Mouse (Mus musculus): Measurements from ENCODE around the gene Pcolce2. TPM values are rescaled to one million over a fixed set of nuclear protein-coding genes. Genes with fewer than 3 reads are reported as not detected.
"Not testable (repeated sequence)": the region's sequence is repeated elsewhere in the genome, so short reads cannot be mapped to it uniquely, and the experiment has no call there.

The Pcolce2 gene
- polyA plus RNA-seq, 1 experiment = 0.38 TPM

DNA sequence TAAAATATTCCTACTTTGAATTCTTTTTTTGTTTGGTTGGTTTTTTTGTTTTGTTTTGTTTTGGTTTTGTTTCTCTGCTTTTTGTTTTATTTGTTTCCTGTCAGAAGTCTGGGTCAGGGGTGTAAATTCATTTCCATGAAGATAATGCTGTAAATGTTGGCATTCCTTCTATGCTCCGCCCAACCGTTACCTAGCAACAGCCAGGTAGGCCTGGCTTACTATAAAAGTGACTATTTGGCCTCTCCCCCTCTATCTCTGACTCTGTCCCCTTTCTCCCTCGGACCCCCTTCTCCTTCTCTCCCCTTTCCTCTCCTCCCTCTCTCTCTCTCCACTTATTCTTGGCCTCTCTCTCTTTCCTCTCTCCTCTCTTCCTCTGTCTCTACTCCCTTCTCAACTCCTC is 21.4 kb upstream of the Pcolce2 start:
- H3K27ac ChIP-seq (ENCODE audit: control insufficient read depth, insufficient read depth, low read length) = no peak overlapping the region
- H3K4me3 ChIP-seq (ENCODE audit: control insufficient read depth, insufficient read depth, low read length) = no peak overlapping the region
- no peaks in the 10 kb centered on the region for H3K27me3 ChIP-seq (ENCODE audit: control insufficient read depth, insufficient read depth, low read length)
- no peaks in the 10 kb centered on the region for H3K4me1 ChIP-seq (replicated peaks; ENCODE audit: control insufficient read depth, insufficient read depth, low read length)
- no peaks in the 10 kb centered on the region for H3K36me3 ChIP-seq (ENCODE audit: control insufficient read depth, insufficient read depth, low read length)
- no peak for DNase-seq
- 89% methylated on average over 3 of the region's 3 CpGs for WGBS
- TF ChIP-seq CTCF (IDR thresholded peaks at IDR 0.05; ENCODE audit: borderline replicate concordance, control insufficient read depth, extremely low read depth, insufficient read depth, low read length, poor library complexity) (no peak), POLR2A (IDR thresholded peaks at IDR 0.05; ENCODE audit: control insufficient read depth, extremely low read depth, insufficient read depth, low read length, poor library complexity) (no peak)

DNA sequence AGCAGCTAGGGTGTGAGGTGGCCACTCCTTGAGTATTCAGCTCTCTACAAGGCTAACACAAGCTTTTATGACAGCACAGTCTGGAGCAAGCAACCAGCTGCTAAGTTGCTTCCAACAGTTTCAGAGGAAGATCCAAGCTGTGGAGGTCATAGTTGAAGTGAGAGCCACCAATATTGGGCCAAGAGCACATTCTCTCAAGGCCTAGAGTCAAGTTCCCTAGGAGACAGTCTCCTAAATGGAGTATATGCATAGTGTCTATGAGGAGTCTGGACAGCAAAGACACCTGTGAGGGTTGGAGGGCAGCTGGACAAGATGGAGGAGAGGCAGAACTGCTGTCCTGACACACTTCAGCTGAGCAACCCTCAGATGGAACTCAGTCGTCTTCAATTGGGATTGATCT is 18.8 kb upstream of the Pcolce2 start:
- DNase-seq = no peak
- 96% methylated on average over 1 of the region's 1 CpGs for WGBS
- Histone ChIP-seq H3K4me3 (ENCODE audit: control insufficient read depth, insufficient read depth, low read length) (no peak overlapping the region), H3K36me3 (ENCODE audit: control insufficient read depth, insufficient read depth, low read length) (no peaks in the 10 kb centered on the region), H3K4me1 (replicated peaks; ENCODE audit: control insufficient read depth, insufficient read depth, low read length) (no peaks in the 10 kb centered on the region), H3K27ac (ENCODE audit: control insufficient read depth, insufficient read depth, low read length) (no peak overlapping the region), H3K27me3 (ENCODE audit: control insufficient read depth, insufficient read depth, low read length) (no peaks in the 10 kb centered on the region)
- no peak for TF ChIP-seq CTCF (IDR thresholded peaks at IDR 0.05; ENCODE audit: borderline replicate concordance, control insufficient read depth, extremely low read depth, insufficient read depth, low read length, poor library complexity)
- no peak for TF ChIP-seq POLR2A (IDR thresholded peaks at IDR 0.05; ENCODE audit: control insufficient read depth, extremely low read depth, insufficient read depth, low read length, poor library complexity)

DNA sequence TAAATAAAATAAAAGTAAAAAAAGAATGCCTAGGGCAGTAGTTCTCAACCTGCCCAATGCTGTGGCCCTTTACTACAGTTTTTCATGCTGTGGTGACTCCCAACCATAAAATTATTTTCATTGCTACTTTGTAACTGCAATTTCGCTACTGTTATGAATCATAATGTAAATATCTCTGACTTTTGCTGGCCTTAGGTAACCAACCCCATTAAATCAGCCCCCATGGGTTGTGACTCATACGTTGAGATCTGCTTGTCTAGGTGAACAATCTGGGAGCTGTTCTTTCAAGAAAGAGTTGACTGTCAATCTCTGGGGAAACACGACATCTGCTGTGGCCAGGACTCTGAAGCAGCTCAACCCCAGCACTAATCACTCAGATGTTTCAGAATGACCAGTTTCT is 13.3 kb upstream of the Pcolce2 start:
- H3K36me3 ChIP-seq (ENCODE audit: control insufficient read depth, insufficient read depth, low read length) = no peaks in the 10 kb centered on the region
- H3K27me3 ChIP-seq (ENCODE audit: control insufficient read depth, insufficient read depth, low read length) = no peaks in the 10 kb centered on the region
- H3K4me3 ChIP-seq (ENCODE audit: control insufficient read depth, insufficient read depth, low read length) = no peak overlapping the region
- DNase-seq = no peak
- no peak overlapping the region for H3K27ac ChIP-seq (ENCODE audit: control insufficient read depth, insufficient read depth, low read length)
- TF ChIP-seq POLR2A (IDR thresholded peaks at IDR 0.05; ENCODE audit: control insufficient read depth, extremely low read depth, insufficient read depth, low read length, poor library complexity) (no peak), CTCF (IDR thresholded peaks at IDR 0.05; ENCODE audit: borderline replicate concordance, control insufficient read depth, extremely low read depth, insufficient read depth, low read length, poor library complexity) (no peak)
- 87% methylated on average over 3 of the region's 3 CpGs for WGBS
- H3K4me1 ChIP-seq (replicated peaks; ENCODE audit: control insufficient read depth, insufficient read depth, low read length) = no peaks in the 10 kb centered on the region

DNA sequence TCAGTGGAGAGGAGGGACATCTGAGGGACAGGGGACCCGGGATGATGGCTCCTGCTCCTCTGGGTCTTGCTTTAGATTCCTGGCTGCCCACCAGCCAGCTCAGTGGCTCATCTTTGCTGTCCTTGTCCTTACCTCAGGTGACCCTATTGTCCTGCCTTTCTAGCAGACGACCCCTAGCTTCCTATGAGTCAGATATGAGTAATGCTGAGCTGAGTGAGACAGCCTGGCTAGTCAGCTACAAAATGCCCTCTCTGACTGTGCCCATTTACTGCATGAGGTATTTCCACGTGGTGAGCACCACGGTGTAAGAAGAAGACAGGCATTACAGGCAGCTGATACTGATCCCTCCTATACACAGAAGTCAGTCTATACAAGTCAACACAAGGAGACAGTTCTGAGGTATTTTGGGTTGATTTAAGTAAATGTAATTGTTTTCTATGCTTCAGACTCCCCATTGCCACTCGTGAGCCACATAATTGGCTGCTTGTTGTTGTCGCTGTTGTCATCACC is 8.9 kb upstream of the Pcolce2 start:
- H3K36me3 ChIP-seq (ENCODE audit: control insufficient read depth, insufficient read depth, low read length) = no peaks in the 10 kb centered on the region
- no peak overlapping the region for H3K27ac ChIP-seq (ENCODE audit: control insufficient read depth, insufficient read depth, low read length)
- H3K27me3 ChIP-seq (ENCODE audit: control insufficient read depth, insufficient read depth, low read length) = no peaks in the 10 kb centered on the region
- H3K4me3 ChIP-seq (ENCODE audit: control insufficient read depth, insufficient read depth, low read length) = no peak overlapping the region
- H3K4me1 ChIP-seq (replicated peaks; ENCODE audit: control insufficient read depth, insufficient read depth, low read length) = no peaks in the 10 kb centered on the region
- 86% methylated on average over 6 of the region's 6 CpGs for WGBS
- TF ChIP-seq POLR2A (IDR thresholded peaks at IDR 0.05; ENCODE audit: control insufficient read depth, extremely low read depth, insufficient read depth, low read length, poor library complexity) = no peak
- TF ChIP-seq CTCF (IDR thresholded peaks at IDR 0.05; ENCODE audit: borderline replicate concordance, control insufficient read depth, extremely low read depth, insufficient read depth, low read length, poor library complexity) = no peak
- DNase-seq = no peak

DNA sequence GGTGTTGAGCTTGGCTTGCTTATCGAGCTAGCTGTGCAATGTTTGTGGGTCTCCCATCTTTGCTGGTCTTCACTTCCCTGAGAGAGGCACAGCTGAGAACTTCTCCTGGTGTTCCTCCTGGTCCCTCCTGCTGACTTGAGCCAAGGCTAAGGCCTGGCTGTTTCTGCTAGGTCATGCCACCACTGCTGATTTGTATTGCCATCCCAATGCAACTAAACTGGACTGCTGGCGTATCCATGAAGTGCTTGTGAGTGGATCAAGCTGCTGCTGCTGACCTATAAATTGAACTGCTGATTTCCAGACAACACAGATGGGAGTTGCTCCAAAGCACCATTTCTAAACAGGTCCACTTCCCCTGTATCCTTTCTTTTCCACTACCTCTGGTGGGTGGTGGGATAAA is 7.8 kb upstream of the Pcolce2 start:
- not testable (repeated sequence) for H3K4me3 ChIP-seq (ENCODE audit: control insufficient read depth, insufficient read depth, low read length); DNase-seq

DNA sequence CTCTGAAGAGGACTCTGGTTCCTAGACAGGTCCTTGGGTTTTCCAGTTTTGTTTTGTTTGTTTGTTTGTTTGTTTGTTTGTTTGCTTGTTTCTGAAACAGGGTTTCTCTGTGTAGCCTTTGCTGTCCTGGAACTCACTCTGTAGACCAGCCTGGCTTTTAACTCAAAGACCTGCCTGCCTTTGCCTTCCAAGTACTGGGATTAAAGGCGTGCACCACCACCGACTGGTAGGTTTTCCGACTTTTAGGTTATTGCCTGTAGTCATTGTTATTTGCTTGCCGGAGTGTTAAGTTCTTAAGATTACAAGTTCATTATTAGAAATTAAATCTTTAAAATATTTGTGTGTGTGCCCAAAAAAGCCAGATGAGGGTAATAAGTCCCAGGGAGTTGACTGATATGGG is 1.0 kb upstream of the Pcolce2 start:
- Histone ChIP-seq H3K4me1 (replicated peaks; ENCODE audit: control insufficient read depth, insufficient read depth, low read length) (no peaks in the 10 kb centered on the region), H3K27ac (ENCODE audit: control insufficient read depth, insufficient read depth, low read length) (no peak overlapping the region), H3K4me3 (ENCODE audit: control insufficient read depth, insufficient read depth, low read length) (no peak overlapping the region), H3K36me3 (ENCODE audit: control insufficient read depth, insufficient read depth, low read length) (no peaks in the 10 kb centered on the region), H3K27me3 (ENCODE audit: control insufficient read depth, insufficient read depth, low read length) (peaks cover 10% of the 10 kb centered on the region; the same call in 1 of the 2 replicates)
- TF ChIP-seq POLR2A (IDR thresholded peaks at IDR 0.05; ENCODE audit: control insufficient read depth, extremely low read depth, insufficient read depth, low read length, poor library complexity) (no peak), CTCF (IDR thresholded peaks at IDR 0.05; ENCODE audit: borderline replicate concordance, control insufficient read depth, extremely low read depth, insufficient read depth, low read length, poor library complexity) (no peak)
- DNase-seq = no peak
- 84% methylated on average over 4 of the region's 4 CpGs for WGBS

More for the DNA sequence above, 7.8 kb upstream of the Pcolce2 start:
- H3K27me3 ChIP-seq (ENCODE audit: control insufficient read depth, insufficient read depth, low read length); H3K36me3 ChIP-seq (ENCODE audit: control insufficient read depth, insufficient read depth, low read length); H3K27ac ChIP-seq (ENCODE audit: control insufficient read depth, insufficient read depth, low read length); H3K4me1 ChIP-seq (replicated peaks; ENCODE audit: control insufficient read depth, insufficient read depth, low read length): not testable (repeated sequence)
- 94% methylated on average over 2 of the region's 2 CpGs for WGBS

DNA sequence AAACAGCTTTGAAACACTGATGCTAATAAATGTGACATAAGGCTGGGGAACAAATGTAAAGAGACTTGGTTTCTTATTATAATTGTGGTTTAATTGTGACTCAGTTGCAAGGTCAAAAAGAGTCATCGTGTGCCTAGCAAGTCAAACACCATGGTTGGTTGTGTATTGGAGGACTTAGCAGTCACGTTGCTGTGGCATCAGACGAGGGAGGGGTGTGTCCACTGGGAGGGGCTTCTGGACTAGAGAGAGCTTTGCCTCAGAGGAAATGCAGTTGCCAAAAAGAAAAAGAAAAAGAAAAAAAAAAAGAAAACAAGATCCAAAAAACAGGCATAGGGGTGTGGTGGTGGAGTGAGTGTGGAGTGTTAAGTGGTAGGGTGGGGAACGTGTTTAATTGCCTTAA is 2.5 kb downstream of the Pcolce2 start:
- Histone ChIP-seq H3K27me3 (ENCODE audit: control insufficient read depth, insufficient read depth, low read length) (peaks cover 10% of the 10 kb centered on the region; the same call in 1 of the 2 replicates), H3K36me3 (ENCODE audit: control insufficient read depth, insufficient read depth, low read length) (no peaks in the 10 kb centered on the region), H3K4me1 (replicated peaks; ENCODE audit: control insufficient read depth, insufficient read depth, low read length) (no peaks in the 10 kb centered on the region), H3K4me3 (ENCODE audit: control insufficient read depth, insufficient read depth, low read length) (no peak overlapping the region), H3K27ac (ENCODE audit: control insufficient read depth, insufficient read depth, low read length) (no peak overlapping the region)
- 49% methylated on average over 4 of the region's 4 CpGs for WGBS
- no peak for DNase-seq
- TF ChIP-seq CTCF (IDR thresholded peaks at IDR 0.05; ENCODE audit: borderline replicate concordance, control insufficient read depth, extremely low read depth, insufficient read depth, low read length, poor library complexity) = no peak
- TF ChIP-seq POLR2A (IDR thresholded peaks at IDR 0.05; ENCODE audit: control insufficient read depth, extremely low read depth, insufficient read depth, low read length, poor library complexity) = no peak

Measured in thymus, adult 2 months (tissue).